Mouse (Mus musculus): ENCODE data around the gene Gabra6. TPM values are rescaled to one million over a fixed set of nuclear protein-coding genes. Genes with fewer than 3 reads are reported as not detected.

Gene Gabra6
- polyA plus RNA-seq, 2 experiments = not detected

DNA sequence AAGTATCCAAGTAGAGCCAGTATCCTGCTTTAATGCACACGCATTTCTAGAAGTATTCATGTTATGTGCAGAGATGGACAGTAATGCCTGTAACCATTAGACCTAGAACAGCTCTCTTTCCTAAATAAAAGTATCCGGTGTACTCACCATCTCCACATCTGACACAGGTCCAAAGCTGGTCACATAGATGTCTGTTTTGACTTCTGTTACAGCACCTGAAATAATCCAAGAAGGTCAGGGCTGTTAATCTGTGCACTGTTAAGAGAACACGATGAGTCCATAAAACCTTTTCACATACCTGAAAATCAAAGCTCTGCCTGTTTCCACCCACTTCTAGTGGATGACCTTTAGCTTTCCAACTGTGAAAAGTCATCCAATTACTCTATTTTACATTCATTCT lies 1.4 kb downstream of the Gabra6 start:
- no peak overlapping the region for H3K4me2 ChIP-seq (ENCODE audit: low read depth)
- ATAC-seq (ENCODE audit: insufficient read depth) = no peak
- H3K9me3 ChIP-seq (ENCODE audit: control insufficient read depth, low read length) = no peaks in the 10 kb centered on the region
- no peak for DNase-seq (ENCODE audit: low read depth in 3 of 3, low spot score in 3 of 3)
- no peaks in the 10 kb centered on the region for H3K36me3 ChIP-seq (replicated peaks; ENCODE audit: control insufficient read depth, insufficient read depth, low read depth)
- H3K27me3 ChIP-seq (ENCODE audit: control insufficient read depth, insufficient read depth, low read length) = no peaks in the 10 kb centered on the region
- 55% methylated on average over 3 of the region's 3 CpGs for WGBS (ENCODE audit: insufficient replicate concordance)
- no peak for TF ChIP-seq EP300 (IDR thresholded peaks at IDR 0.05; ENCODE audit: low read depth)
- no peak for TF ChIP-seq CTCF (IDR thresholded peaks at IDR 0.05; ENCODE audit: low read depth)
- H3K9ac ChIP-seq (replicated peaks) = no peak overlapping the region
- H3K4me1 ChIP-seq (replicated peaks; ENCODE audit: control insufficient read depth in 2 of 2, insufficient read depth in 2 of 2, low read length in 1 of 2) = no peaks in the 10 kb centered on the region
- no peak overlapping the region for H3K4me3 ChIP-seq (ENCODE audit: insufficient read depth in 1 of 2, low read depth in 2 of 2, low read length in 2 of 2)
- H3K27ac ChIP-seq = no peak overlapping the region

DNA sequence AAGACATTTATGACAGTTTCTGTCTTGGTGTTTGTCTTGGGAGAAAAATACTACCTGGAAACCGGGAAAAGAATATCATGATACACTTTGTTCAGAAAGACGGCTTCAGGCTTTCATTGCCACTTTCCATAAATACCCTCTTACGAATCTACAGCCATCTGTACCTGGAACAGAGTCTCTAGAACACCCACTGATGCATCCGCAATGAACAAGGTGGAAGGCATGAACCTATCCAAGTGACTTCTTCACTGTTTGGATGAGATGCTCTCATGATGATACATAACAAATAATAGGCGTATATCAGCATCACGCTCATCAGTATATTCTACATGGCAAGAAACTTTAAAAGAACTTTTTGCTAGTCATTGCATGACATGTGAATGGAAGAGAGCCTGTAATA lies 1.8 kb downstream of the Gabra6 start:
- WGBS (ENCODE audit: insufficient replicate concordance) = 65% methylated on average over 6 of the region's 6 CpGs
- Histone ChIP-seq H3K36me3 (replicated peaks; ENCODE audit: control insufficient read depth, insufficient read depth, low read depth) (no peaks in the 10 kb centered on the region), H3K4me2 (ENCODE audit: low read depth) (no peak overlapping the region), H3K27me3 (ENCODE audit: control insufficient read depth, insufficient read depth, low read length) (no peaks in the 10 kb centered on the region), H3K27ac (no peak overlapping the region), H3K9ac (replicated peaks) (no peak overlapping the region), H3K4me3 (ENCODE audit: insufficient read depth in 1 of 2, low read depth in 2 of 2, low read length in 2 of 2) (no peak overlapping the region), H3K9me3 (ENCODE audit: control insufficient read depth, low read length) (no peaks in the 10 kb centered on the region), H3K4me1 (replicated peaks; ENCODE audit: control insufficient read depth in 2 of 2, insufficient read depth in 2 of 2, low read length in 1 of 2) (no peaks in the 10 kb centered on the region)
- DNase-seq (ENCODE audit: low read depth in 3 of 3, low spot score in 3 of 3) (no peak), ATAC-seq (ENCODE audit: insufficient read depth) (no peak)
- TF ChIP-seq CTCF (IDR thresholded peaks at IDR 0.05; ENCODE audit: low read depth) = no peak
- TF ChIP-seq EP300 (IDR thresholded peaks at IDR 0.05; ENCODE audit: low read depth) = no peak

DNA sequence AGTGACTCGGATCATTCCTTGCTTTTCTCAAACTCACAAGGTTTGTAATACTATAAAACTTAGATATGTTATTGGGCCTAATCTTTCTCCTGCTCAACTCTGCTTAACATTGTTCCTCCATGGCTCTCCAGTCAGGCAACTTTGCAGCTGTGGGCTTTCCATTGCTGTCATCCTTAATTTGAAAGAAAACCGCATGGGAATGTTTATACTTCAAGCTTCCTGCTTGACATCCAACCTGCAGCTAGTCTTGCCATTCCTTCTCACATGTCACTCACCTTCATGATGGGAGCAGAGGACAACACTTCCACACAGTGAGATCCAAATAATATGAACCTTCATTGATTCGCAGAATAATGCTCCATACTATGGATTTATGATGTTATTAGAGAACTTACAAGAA lies 2.9 kb downstream of the Gabra6 start:
- no peaks in the 10 kb centered on the region for H3K36me3 ChIP-seq (replicated peaks; ENCODE audit: control insufficient read depth, insufficient read depth, low read depth)
- ATAC-seq (ENCODE audit: insufficient read depth) = no peak
- H3K4me2 ChIP-seq (ENCODE audit: low read depth) = no peak overlapping the region
- no peaks in the 10 kb centered on the region for H3K27me3 ChIP-seq (ENCODE audit: control insufficient read depth, insufficient read depth, low read length)
- 60% methylated on average over 3 of the region's 3 CpGs for WGBS (ENCODE audit: insufficient replicate concordance)
- no peak overlapping the region for H3K9ac ChIP-seq (replicated peaks)
- no peaks in the 10 kb centered on the region for H3K9me3 ChIP-seq (ENCODE audit: control insufficient read depth, low read length)
- TF ChIP-seq EP300 (IDR thresholded peaks at IDR 0.05; ENCODE audit: low read depth) (no peak), CTCF (IDR thresholded peaks at IDR 0.05; ENCODE audit: low read depth) (no peak)
- no peaks in the 10 kb centered on the region for H3K4me1 ChIP-seq (replicated peaks; ENCODE audit: control insufficient read depth in 2 of 2, insufficient read depth in 2 of 2, low read length in 1 of 2)
- no peak for DNase-seq (ENCODE audit: low read depth in 3 of 3, low spot score in 3 of 3)
- no peak overlapping the region for H3K4me3 ChIP-seq (ENCODE audit: insufficient read depth in 1 of 2, low read depth in 2 of 2, low read length in 2 of 2)
- H3K27ac ChIP-seq = no peak overlapping the region

DNA sequence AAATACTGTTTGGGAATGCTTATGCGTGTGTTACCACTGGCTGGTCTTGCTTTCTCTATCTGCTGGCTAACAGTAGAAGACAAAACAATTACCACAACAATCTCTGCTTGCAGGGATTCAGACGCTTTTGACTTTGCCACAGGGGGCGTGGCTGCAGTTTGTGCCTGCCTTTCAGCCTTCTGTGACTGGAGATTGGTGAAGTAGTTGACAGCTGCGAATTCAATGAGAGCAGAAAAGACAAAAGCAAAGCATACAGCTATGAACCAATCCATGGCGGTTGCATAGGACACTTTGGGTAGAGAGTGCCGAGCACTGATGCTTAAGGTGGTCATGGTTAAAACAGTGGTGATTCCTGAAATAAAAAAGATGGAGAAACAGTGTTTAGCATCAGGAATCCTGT lies 6.0 kb downstream of the Gabra6 start:
- WGBS (ENCODE audit: insufficient replicate concordance) = 15% methylated on average over 6 of the region's 6 CpGs
- no peak for DNase-seq (ENCODE audit: low read depth in 3 of 3, low spot score in 3 of 3)
- H3K4me1 ChIP-seq (replicated peaks; ENCODE audit: control insufficient read depth in 2 of 2, insufficient read depth in 2 of 2, low read length in 1 of 2) = no peaks in the 10 kb centered on the region

DNA sequence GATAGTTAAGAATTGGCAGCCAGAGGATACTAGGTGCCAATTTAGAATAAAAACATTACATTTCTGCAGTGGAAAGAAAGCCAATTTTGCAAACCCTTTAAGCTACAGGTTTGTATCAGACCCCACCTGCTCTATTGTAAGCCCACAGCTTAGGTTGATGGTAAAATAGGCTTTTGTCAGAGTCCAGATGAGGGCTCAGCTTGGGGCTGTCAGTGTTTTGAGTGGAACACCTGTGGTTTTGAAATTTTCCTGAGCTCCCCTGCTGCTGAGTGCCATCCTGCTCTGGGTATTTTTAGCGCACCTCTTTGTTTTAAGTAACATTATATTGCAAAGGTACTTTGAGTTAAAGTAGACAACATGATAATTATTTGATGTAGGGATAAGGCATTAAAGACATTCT lies 10.0 kb downstream of the Gabra6 start:
- Histone ChIP-seq H3K27me3 (ENCODE audit: control insufficient read depth, insufficient read depth, low read length) (no peaks in the 10 kb centered on the region), H3K36me3 (replicated peaks; ENCODE audit: control insufficient read depth, insufficient read depth, low read depth) (no peaks in the 10 kb centered on the region), H3K27ac (no peak overlapping the region), H3K4me2 (ENCODE audit: low read depth) (no peak overlapping the region), H3K9ac (replicated peaks) (no peak overlapping the region), H3K4me3 (ENCODE audit: insufficient read depth in 1 of 2, low read depth in 2 of 2, low read length in 2 of 2) (no peak overlapping the region), H3K4me1 (replicated peaks; ENCODE audit: control insufficient read depth in 2 of 2, insufficient read depth in 2 of 2, low read length in 1 of 2) (no peaks in the 10 kb centered on the region), H3K9me3 (ENCODE audit: control insufficient read depth, low read length) (no peaks in the 10 kb centered on the region)
- TF ChIP-seq CTCF (IDR thresholded peaks at IDR 0.05; ENCODE audit: low read depth) = no peak
- no peak for TF ChIP-seq EP300 (IDR thresholded peaks at IDR 0.05; ENCODE audit: low read depth)
- DNase-seq (ENCODE audit: low read depth in 3 of 3, low spot score in 3 of 3) (no peak), ATAC-seq (ENCODE audit: insufficient read depth) (no peak)
- 47% methylated on average over 1 of the region's 1 CpGs for WGBS (ENCODE audit: insufficient replicate concordance)

More for the DNA sequence above, 6.0 kb downstream of the Gabra6 start:
- no peak overlapping the region for H3K4me2 ChIP-seq (ENCODE audit: low read depth)
- no peaks in the 10 kb centered on the region for H3K9me3 ChIP-seq (ENCODE audit: control insufficient read depth, low read length)
- H3K27ac ChIP-seq = no peak overlapping the region
- no peak for TF ChIP-seq CTCF (IDR thresholded peaks at IDR 0.05; ENCODE audit: low read depth)
- TF ChIP-seq EP300 (IDR thresholded peaks at IDR 0.05; ENCODE audit: low read depth) = no peak
- H3K4me3 ChIP-seq (ENCODE audit: insufficient read depth in 1 of 2, low read depth in 2 of 2, low read length in 2 of 2) = no peak overlapping the region
- no peak for ATAC-seq (ENCODE audit: insufficient read depth)
- no peaks in the 10 kb centered on the region for H3K36me3 ChIP-seq (replicated peaks; ENCODE audit: control insufficient read depth, insufficient read depth, low read depth)
- H3K27me3 ChIP-seq (ENCODE audit: control insufficient read depth, insufficient read depth, low read length) = no peaks in the 10 kb centered on the region
- H3K9ac ChIP-seq (replicated peaks) = no peak overlapping the region

Data from liver, embryonic 14.5 days (tissue).